Mouse (Mus musculus): Measurements from ENCODE around the gene Xndc1. TPM values are rescaled to one million over a fixed set of nuclear protein-coding genes. Genes with fewer than 3 reads are reported as not detected.
A peak's percentile ranks its signal among the peaks of the same experiment; 100 is the strongest.

Gene Xndc1
- polyA plus RNA-seq, 1 experiment from 2014 or later: 12.6 TPM

GRCm38 (mm10) chr7:102023821-102024220 lies 41.5 kb upstream of the Xndc1 start:
- no peak for TF ChIP-seq CTCF (IDR thresholded peaks at IDR 0.05; ENCODE audit: low read depth)
- Histone ChIP-seq H3K4me2 (ENCODE audit: low read length) (no peak overlapping the region), H3K27me3 (ENCODE audit: insufficient read depth, low read length) (no peaks in the 10 kb centered on the region), H3K4me1 (replicated peaks; ENCODE audit: insufficient read depth, low read length) (no peaks in the 10 kb centered on the region), H3K36me3 (ENCODE audit: insufficient read depth, low read length) (peaks cover 30% of the 10 kb centered on the region), H3K27ac (no peak overlapping the region), H3K4me3 (replicated peaks; ENCODE audit: low read depth, low read length) (no peak overlapping the region), H3K9ac (ENCODE audit: low read depth, low read length) (no peak overlapping the region), H3K9me3 (replicated peaks; ENCODE audit: low read length) (no peaks in the 10 kb centered on the region)
- ATAC-seq (replicated peaks; ENCODE audit: low FRiP score, low read depth) (no peak), DNase-seq (ENCODE audit: low spot score) (no peak)
- 91% methylated on average over 9 of the region's 9 CpGs for WGBS

GRCm38 (mm10) chr7:102025187-102026119 lies 39.9 kb upstream of the Xndc1 start:
- ATAC-seq (replicated peaks; ENCODE audit: low FRiP score, low read depth): no peak
- peaks cover 26% of the 10 kb centered on the region for H3K36me3 ChIP-seq (ENCODE audit: insufficient read depth, low read length)
- no peak for TF ChIP-seq CTCF (IDR thresholded peaks at IDR 0.05; ENCODE audit: low read depth)
- H3K27ac ChIP-seq: no peak overlapping the region
- H3K9ac ChIP-seq (ENCODE audit: low read depth, low read length): no peak overlapping the region
- H3K4me1 ChIP-seq (replicated peaks; ENCODE audit: insufficient read depth, low read length): no peaks in the 10 kb centered on the region
- DNase-seq (ENCODE audit: low spot score): no peak
- H3K27me3 ChIP-seq (ENCODE audit: insufficient read depth, low read length): no peaks in the 10 kb centered on the region
- no peak overlapping the region for H3K4me3 ChIP-seq (replicated peaks; ENCODE audit: low read depth, low read length)
- H3K9me3 ChIP-seq (replicated peaks; ENCODE audit: low read length): no peaks in the 10 kb centered on the region
- no peak overlapping the region for H3K4me2 ChIP-seq (ENCODE audit: low read length)
- 85% methylated on average over 2 of the region's 2 CpGs for WGBS

- ATAC-seq (replicated peaks; ENCODE audit: low FRiP score, low read depth) (no peak), DNase-seq (ENCODE audit: low spot score) (no peak)
- H3K4me2 ChIP-seq (ENCODE audit: low read length): no peak overlapping the region
- whole genome bisulfite sequencing: 93% methylated on average over 1 of the region's 1 CpGs
- peaks cover 51% of the 10 kb centered on the region for H3K36me3 ChIP-seq (ENCODE audit: insufficient read depth, low read length)
- H3K4me1 ChIP-seq (replicated peaks; ENCODE audit: insufficient read depth, low read length): no peaks in the 10 kb centered on the region
- no peaks in the 10 kb centered on the region for H3K27me3 ChIP-seq (ENCODE audit: insufficient read depth, low read length)
- H3K9me3 ChIP-seq (replicated peaks; ENCODE audit: low read length): no peaks in the 10 kb centered on the region
- no peak overlapping the region for H3K9ac ChIP-seq (ENCODE audit: low read depth, low read length)
- TF ChIP-seq CTCF (IDR thresholded peaks at IDR 0.05; ENCODE audit: low read depth): peak; percentile 43; the same call in 1 of the 2 replicates
- H3K27ac ChIP-seq: no peak overlapping the region
- no peak overlapping the region for H3K4me3 ChIP-seq (replicated peaks; ENCODE audit: low read depth, low read length)
These were observed 30.4 kb upstream of the Xndc1 start for GRCm38 (mm10) chr7:102034904-102035303.

GRCm38 (mm10) chr7:102035534-102035933 lies 29.8 kb upstream of the Xndc1 start:
- 94% methylated on average over 2 of the region's 2 CpGs for WGBS
- H3K4me1 ChIP-seq (replicated peaks; ENCODE audit: insufficient read depth, low read length): no peaks in the 10 kb centered on the region
- no peaks in the 10 kb centered on the region for H3K9me3 ChIP-seq (replicated peaks; ENCODE audit: low read length)
- no peak overlapping the region for H3K4me3 ChIP-seq (replicated peaks; ENCODE audit: low read depth, low read length)
- no peak overlapping the region for H3K27ac ChIP-seq
- H3K4me2 ChIP-seq (ENCODE audit: low read length): no peak overlapping the region
- peaks cover 52% of the 10 kb centered on the region for H3K36me3 ChIP-seq (ENCODE audit: insufficient read depth, low read length)
- H3K9ac ChIP-seq (ENCODE audit: low read depth, low read length): no peak overlapping the region
- TF ChIP-seq CTCF (IDR thresholded peaks at IDR 0.05; ENCODE audit: low read depth): no peak
- no peaks in the 10 kb centered on the region for H3K27me3 ChIP-seq (ENCODE audit: insufficient read depth, low read length)
- ATAC-seq (replicated peaks; ENCODE audit: low FRiP score, low read depth) (no peak), DNase-seq (ENCODE audit: low spot score) (no peak)

DNA sequence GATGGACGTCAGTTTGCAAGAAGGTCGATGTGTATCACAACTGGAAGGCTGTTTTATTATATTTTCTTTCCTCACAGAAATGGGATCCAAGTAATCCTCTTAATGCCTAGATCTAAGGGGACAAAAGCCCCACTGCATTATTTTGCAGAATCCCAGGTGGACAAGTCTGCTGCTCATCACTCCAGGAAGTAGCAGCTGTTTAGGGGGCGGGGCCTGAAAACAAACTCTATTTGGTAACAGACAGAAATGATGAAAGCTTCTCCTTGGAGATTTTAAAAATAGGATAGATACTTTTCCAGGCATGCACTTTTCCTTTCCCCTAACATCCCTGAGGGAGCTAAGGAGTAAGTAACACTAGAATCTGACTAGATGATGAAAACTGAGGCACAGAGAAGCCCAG lies 28.0 kb upstream of the Xndc1 start:
- no peak for TF ChIP-seq CTCF (IDR thresholded peaks at IDR 0.05; ENCODE audit: low read depth)
- ATAC-seq (replicated peaks; ENCODE audit: low FRiP score, low read depth): no peak
- Histone ChIP-seq H3K4me2 (ENCODE audit: low read length) (no peak overlapping the region), H3K4me1 (replicated peaks; ENCODE audit: insufficient read depth, low read length) (no peaks in the 10 kb centered on the region), H3K27me3 (ENCODE audit: insufficient read depth, low read length) (no peaks in the 10 kb centered on the region), H3K9me3 (replicated peaks; ENCODE audit: low read length) (no peaks in the 10 kb centered on the region), H3K9ac (ENCODE audit: low read depth, low read length) (no peak overlapping the region), H3K4me3 (replicated peaks; ENCODE audit: low read depth, low read length) (no peak overlapping the region), H3K36me3 (ENCODE audit: insufficient read depth, low read length) (peaks cover 57% of the 10 kb centered on the region), H3K27ac (no peak overlapping the region)
- DNase-seq (ENCODE audit: low spot score): no peak
- 90% methylated on average over 3 of the region's 3 CpGs for WGBS

DNA sequence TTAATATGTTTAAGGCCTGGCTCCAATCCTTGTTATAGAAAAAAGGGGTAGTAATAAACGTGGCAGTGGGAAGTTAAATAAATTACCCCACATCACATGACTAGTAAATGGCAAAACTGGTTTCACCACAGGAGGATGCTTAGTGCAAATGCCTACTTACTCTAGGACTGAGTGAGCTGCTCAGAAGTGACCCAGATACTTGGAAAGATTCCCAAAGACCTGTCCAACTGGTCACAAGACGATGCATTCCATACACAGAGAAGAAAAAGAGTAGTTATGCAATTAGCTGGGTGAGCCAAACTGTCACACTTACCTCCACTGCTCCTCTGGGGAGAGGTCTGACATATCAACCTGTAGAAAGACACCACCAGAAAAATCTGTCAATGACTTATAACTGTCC lies 23.0 kb upstream of the Xndc1 start:
- 61% methylated on average over 2 of the region's 2 CpGs for WGBS
- DNase-seq (ENCODE audit: low spot score) (no peak), ATAC-seq (replicated peaks; ENCODE audit: low FRiP score, low read depth) (no peak)
- Histone ChIP-seq H3K4me3 (replicated peaks; ENCODE audit: low read depth, low read length) (no peak overlapping the region), H3K36me3 (ENCODE audit: insufficient read depth, low read length) (peaks cover 33% of the 10 kb centered on the region), H3K9me3 (replicated peaks; ENCODE audit: low read length) (no peaks in the 10 kb centered on the region), H3K27ac (no peak overlapping the region), H3K4me1 (replicated peaks; ENCODE audit: insufficient read depth, low read length) (no peaks in the 10 kb centered on the region), H3K9ac (ENCODE audit: low read depth, low read length) (no peak overlapping the region), H3K4me2 (ENCODE audit: low read length) (no peak overlapping the region), H3K27me3 (ENCODE audit: insufficient read depth, low read length) (no peaks in the 10 kb centered on the region)
- TF ChIP-seq CTCF (IDR thresholded peaks at IDR 0.05; ENCODE audit: low read depth): no peak

All from kidney, postnatal 0 days (tissue).